Mouse (Mus musculus) spleen, adult 12 weeks (tissue): ENCODE measurements around the gene Spef1.

ENCODE experiments used
- DNase-seq: peaks from one replicate; pipeline ENCODE4 v3.0.0; 2022; ENCODE audit warnings: low spot score

Spef1 gene

GRCm38 (mm10) chr2:131124166-131124565 is 62.9 kb downstream of the Spef1 start:
- no peak for DNase-seq
